Mouse (Mus musculus) duodenum, adult 2 months (tissue): Measurements from ENCODE around the gene Defa34. TPM values are rescaled to one million over a fixed set of nuclear protein-coding genes. Genes with fewer than 3 reads are reported as not detected.

Experiments
- polyA plus RNA-seq: library from polyadenylated mRNA; depleted of rRNA; stranded (reverse); fragments of >200 nt; gene quantifications from 2 replicates; pipeline ENCODE4 v1.2.3, GENCODE M21; 2012; ENCODE audit warnings: low replicate concordance; rRNA removed

The Defa34 gene
- polyA plus RNA-seq, result not detected in 2 replicates

DNA sequence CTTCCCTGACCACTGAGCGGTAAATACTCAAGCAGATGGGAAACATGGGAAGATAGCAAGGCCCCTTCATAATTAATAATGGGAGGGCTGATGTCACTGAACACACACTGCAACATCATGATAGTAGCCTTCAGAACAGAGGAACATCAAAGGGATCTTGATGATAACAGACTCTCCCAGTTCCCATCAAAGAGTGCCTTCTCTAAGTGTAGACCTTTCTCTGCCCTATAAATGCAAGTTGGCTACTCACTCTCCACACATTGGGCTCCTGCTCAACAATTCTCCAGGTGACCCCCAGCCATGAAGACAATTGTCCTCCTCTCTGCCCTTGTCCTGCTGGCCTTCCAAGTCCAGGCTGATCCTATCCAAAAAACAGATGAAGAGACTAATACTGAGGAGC lies at the start of gene Defa34:
Gene Defa34 (plus strand): TSS at position 301 of the 400 bp plus-strand sequence.

DNA sequence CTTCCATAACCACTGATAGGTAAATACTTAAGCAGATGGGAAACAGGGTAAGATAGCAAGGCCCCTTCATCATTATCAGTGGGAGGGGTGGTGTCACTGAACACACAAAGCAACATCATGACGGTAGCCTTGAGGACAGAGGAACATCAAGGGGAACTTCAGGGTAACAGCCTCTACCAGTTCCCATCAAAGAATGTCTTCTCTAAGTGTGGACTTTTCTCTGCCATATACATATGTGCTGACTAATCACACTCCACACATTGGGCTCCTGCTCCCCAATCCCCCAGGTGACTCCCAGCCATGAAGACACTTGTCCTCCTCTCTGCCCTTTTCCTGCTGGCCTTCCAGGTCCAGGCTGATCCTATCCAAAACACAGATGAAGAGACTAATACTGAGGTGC lies 47.7 kb upstream of the Defa34 start, which contains the start of gene Defa26:
Gene Defa26 (plus strand): TSS at position 301 of the 400 bp plus-strand sequence.

DNA sequence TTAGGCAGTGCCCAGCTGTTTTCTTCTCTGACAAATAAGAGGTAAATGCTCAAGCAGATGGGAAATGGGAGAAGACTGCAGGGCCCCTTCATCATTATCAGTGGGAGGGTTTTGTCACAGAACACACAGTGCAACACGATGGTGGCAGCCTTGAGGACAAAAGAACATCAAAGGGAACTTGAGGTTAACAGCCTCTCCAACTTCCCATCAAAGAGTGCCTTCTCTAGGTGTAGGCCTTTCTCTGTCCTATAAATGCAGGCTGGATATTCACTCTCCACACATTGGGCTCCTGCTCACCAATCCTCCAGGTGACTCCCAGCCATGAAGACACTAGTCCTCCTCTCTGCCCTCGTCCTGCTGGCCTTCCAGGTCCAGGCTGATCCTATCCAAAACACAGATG lies 10.1 kb upstream of the Defa34 start, which contains the start of gene Defa17:
Gene Defa17 (plus strand): TSS at position 301 of the 400 bp plus-strand sequence.

DNA sequence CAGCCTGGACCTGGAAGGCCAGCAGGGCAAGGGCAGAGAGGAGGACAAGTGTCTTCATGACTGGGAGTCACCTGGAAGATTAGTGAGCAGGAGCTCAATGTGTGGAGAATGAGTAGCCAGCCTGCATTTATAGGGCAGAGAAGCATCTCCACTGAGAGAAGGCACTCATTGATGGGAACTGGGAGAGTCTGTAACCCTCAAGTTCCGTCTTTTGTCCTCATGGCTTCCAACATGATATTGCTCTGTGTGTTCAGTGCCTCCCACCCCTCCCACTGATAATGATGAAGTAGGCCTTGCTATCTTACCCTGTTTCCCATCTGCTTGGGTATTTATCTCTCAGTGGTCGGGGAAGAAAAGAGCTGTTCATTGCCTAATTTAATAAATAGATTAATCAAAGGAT lies 37.9 kb downstream of the Defa34 start, which contains the start of gene AY761184:
Gene AY761184 (minus strand): TSS at position 101 of the 400 bp plus-strand sequence.

Other genes starting within 250 kb of the Defa34 start
- 162 and 240 TPM in 2 replicates for gene Defa36, start 238.4 kb upstream of the Defa34 start, polyA plus RNA-seq
- 10.6 and 78.7 TPM in 2 replicates for gene Gm7849, start 209.2 kb upstream of the Defa34 start, polyA plus RNA-seq
- gene Defa20, start 156.5 kb upstream of the Defa34 start, polyA plus RNA-seq, result 8.4 TPM in 1 of 2 replicates, not detected in the other
- 1.7 TPM in 1 of 2 replicates, not detected in the other for gene Defa32, start 136.8 kb upstream of the Defa34 start, polyA plus RNA-seq
- not detected in 2 replicates for gene Defa37, start 100.4 kb upstream of the Defa34 start, polyA plus RNA-seq
- 0.45 TPM in 1 of 2 replicates, not detected in the other for gene Defa28, start 82.8 kb upstream of the Defa34 start, polyA plus RNA-seq
- 33.1 TPM in 1 of 2 replicates, not detected in the other for gene Gm7861, start 71.3 kb upstream of the Defa34 start, polyA plus RNA-seq
- 0.42 and 1.5 TPM in 2 replicates for gene Defa26, start 47.6 kb upstream of the Defa34 start, polyA plus RNA-seq
- gene Defa17, start 10.0 kb upstream of the Defa34 start, polyA plus RNA-seq, result 8.3 and 19.8 TPM in 2 replicates
- 130 and 525 TPM in 2 replicates for gene AY761184, start 37.8 kb downstream of the Defa34 start, polyA plus RNA-seq
- gene Defa24, start 68.7 kb downstream of the Defa34 start, polyA plus RNA-seq, result 1,037 and 1,891 TPM in 2 replicates
- gene Defb50, start 157.7 kb downstream of the Defa34 start, polyA plus RNA-seq, result not detected in 2 replicates
- not detected in 2 replicates for gene Defb2, start 174.1 kb downstream of the Defa34 start, polyA plus RNA-seq
- not detected in 2 replicates for gene Defb10, start 193.1 kb downstream of the Defa34 start, polyA plus RNA-seq
- not detected in 2 replicates for gene Defb9, start 219.6 kb downstream of the Defa34 start, polyA plus RNA-seq
- not detected in 2 replicates for gene Defb11, start 240.6 kb downstream of the Defa34 start, polyA plus RNA-seq